In genomic region chr3:102735638-102736037, GRCm38 (mm10) we compare ENCODE assay signal across 8 mouse cellular contexts. TPM values are rescaled to one million over a fixed set of nuclear protein-coding genes. Genes with fewer than 3 reads are reported as not detected.
A peak's percentile ranks its signal among the peaks of the same experiment; 100 is the strongest.
DNase-seq lines count a peak whose midpoint lies in the region; ATAC-seq and TF ChIP-seq lines count a peak whose summit lies in the region.

No protein-coding gene starts in this region.

- no peak for TF ChIP-seq POLR2A in lung, adult 2 months (IDR thresholded peaks at IDR 0.05; ENCODE audit: borderline replicate concordance, extremely low read depth, low read depth, low read length)

- peak overlapping the region; percentile 89 for H3K4me2 ChIP-seq in intestine, embryonic 16.5 days (ENCODE audit: low read depth, low read length)
- H3K4me2 ChIP-seq in neural tube, embryonic 13.5 days, result peak overlapping the region; percentile 79

- no peak for TF ChIP-seq CTCF in lung, adult 2 months (IDR thresholded peaks at IDR 0.05; ENCODE audit: insufficient read depth, low read length)

- peak overlapping the region; percentile 21 for H3K4me3 ChIP-seq in lung, adult 2 months (replicated peaks; ENCODE audit: extremely low read depth, low read depth, low read length)
- peak overlapping the region; percentile 83 for H3K4me3 ChIP-seq in forebrain, embryonic 10.5 days
- peak overlapping the region; percentile 78 for H3K4me3 ChIP-seq in intestine, embryonic 16.5 days (ENCODE audit: low read length)
- peak overlapping the region; percentile 78 for H3K4me3 ChIP-seq in neural tube, embryonic 13.5 days

- ATAC-seq in intestine, embryonic 16.5 days, result no peak
- peak; percentile 25 for ATAC-seq in neural tube, embryonic 13.5 days (ENCODE audit: low read depth)

- peak overlapping the region; percentile 75 for H3K9ac ChIP-seq in intestine, embryonic 16.5 days (ENCODE audit: low read depth, low read length)
- H3K9ac ChIP-seq in neural tube, embryonic 13.5 days, result peak overlapping the region; percentile 84

- peak overlapping the region; percentile 88; the same call in 1 of the 2 replicates for H3K27ac ChIP-seq in forebrain, embryonic 10.5 days
- H3K27ac ChIP-seq in intestine, embryonic 16.5 days (ENCODE audit: low read length), result no peak overlapping the region
- peak overlapping the region; percentile 71 for H3K27ac ChIP-seq in neural tube, embryonic 13.5 days (replicated peaks)

- WGBS in lung, adult 2 months, result 35% methylated on average over 6 of the region's 6 CpGs
- WGBS in forebrain, embryonic 10.5 days, result 47% methylated on average over 6 of the region's 6 CpGs
- WGBS in intestine, embryonic 16.5 days, result 57% methylated on average over 6 of the region's 6 CpGs
- 40% methylated on average over 6 of the region's 6 CpGs for WGBS in neural tube, embryonic 13.5 days

- no peaks in the 10 kb centered on the region for H3K9me3 ChIP-seq in forebrain, embryonic 10.5 days
- H3K9me3 ChIP-seq in intestine, embryonic 16.5 days (ENCODE audit: control insufficient read depth, low read length), result no peaks in the 10 kb centered on the region
- H3K9me3 ChIP-seq in neural tube, embryonic 13.5 days, result no peaks in the 10 kb centered on the region

- H3K4me1 ChIP-seq in lung, adult 2 months (ENCODE audit: control insufficient read depth, insufficient read depth, low read length), result peaks cover 23% of the 10 kb centered on the region
- H3K4me1 ChIP-seq in forebrain, embryonic 10.5 days, result peaks cover 22% of the 10 kb centered on the region
- peaks cover 22% of the 10 kb centered on the region for H3K4me1 ChIP-seq in intestine, embryonic 16.5 days (ENCODE audit: control insufficient read depth, insufficient read depth, low read length)
- peaks cover 42% of the 10 kb centered on the region for H3K4me1 ChIP-seq in neural tube, embryonic 13.5 days (replicated peaks)

- H3K36me3 ChIP-seq in forebrain, embryonic 10.5 days (replicated peaks), result no peaks in the 10 kb centered on the region
- no peaks in the 10 kb centered on the region for H3K36me3 ChIP-seq in intestine, embryonic 16.5 days (ENCODE audit: control insufficient read depth, insufficient read depth, low read length)
- H3K36me3 ChIP-seq in neural tube, embryonic 13.5 days, result no peaks in the 10 kb centered on the region

- peak; percentile 38 for DNase-seq in lung, adult 2 months
- DNase-seq in lung, adult 18-20 months, result no peak
- no peak for DNase-seq in forebrain, embryonic 10.5 days (ENCODE audit: extremely low spot score, low spot score)
- no peak for DNase-seq in frontal cortex, adult 2 months (ENCODE audit: extremely low spot score in 1 of 2, low spot score in 1 of 2)
- DNase-seq in thymus, postnatal 0 days (ENCODE audit: low spot score), result no peak
- no peak for DNase-seq in c-Kit-positive CD71-positive TER-119-positive erythroid progenitor cells, embryonic 14.5 days (ENCODE audit: low spot score)

- peaks cover 31% of the 10 kb centered on the region for H3K27me3 ChIP-seq in forebrain, embryonic 10.5 days (ENCODE audit: poor library complexity, severe bottlenecking)
- no peaks in the 10 kb centered on the region for H3K27me3 ChIP-seq in intestine, embryonic 16.5 days (replicated peaks; ENCODE audit: control insufficient read depth, insufficient read depth, low read length)
- 0 out of 2 replicates have a peak, but pooled peaks cover 4% of the 10 kb centered on the region for H3K27me3 ChIP-seq in neural tube, embryonic 13.5 days

RNA-seq across cellular contexts. Expression of gene Tspan2, which starts 1.3 kb away (rescaled TPM):
- polyA plus RNA-seq in lung, adult 2 months (2012; rRNA removed), result 20.0 and 34.7 TPM in 2 replicates
- 7.5 and 8.5 TPM in 2 replicates for polyA plus RNA-seq in forebrain, embryonic 10.5 days (2016; fragmentation: Nextera tagmentation; extraction: Ambion mirVana)
- polyA plus RNA-seq in intestine, embryonic 16.5 days (2015; fragmentation: Nextera tagmentation; extraction: Ambion mirVana), result 15.0 and 15.2 TPM in 2 replicates
- 10.6 and 10.7 TPM in 2 replicates for polyA plus RNA-seq in neural tube, embryonic 13.5 days (2015; fragmentation: Nextera tagmentation; extraction: Ambion mirVana)
- 46.1 and 50.2 TPM in 2 replicates for polyA plus RNA-seq in frontal cortex, adult 2 months (2012; rRNA removed)
- polyA plus RNA-seq in thymus, postnatal 0 days (2015; fragmentation: Nextera tagmentation; extraction: Ambion mirVana), result 11.3 and 12.4 TPM in 2 replicates

RNA-seq across cellular contexts. Expression of gene Tshb, which starts 46.9 kb away (rescaled TPM):
- 0.38 and 1.5 TPM in 2 replicates for polyA plus RNA-seq in lung, adult 2 months (2012; rRNA removed)
- polyA plus RNA-seq in forebrain, embryonic 10.5 days (2016; fragmentation: Nextera tagmentation; extraction: Ambion mirVana), result 0.05 and 0.10 TPM in 2 replicates
- polyA plus RNA-seq in intestine, embryonic 16.5 days (2015; fragmentation: Nextera tagmentation; extraction: Ambion mirVana), result 0.10 TPM in 1 of 2 replicates, not detected in the other
- 0.04 and 0.72 TPM in 2 replicates for polyA plus RNA-seq in neural tube, embryonic 13.5 days (2015; fragmentation: Nextera tagmentation; extraction: Ambion mirVana)
- polyA plus RNA-seq in frontal cortex, adult 2 months (2012; rRNA removed), result 0.26 TPM in 1 of 2 replicates, not detected in the other
- polyA plus RNA-seq in thymus, postnatal 0 days (2015; fragmentation: Nextera tagmentation; extraction: Ambion mirVana), result 0.46 and 0.55 TPM in 2 replicates

Comparison
In these comparisons a context has a peak if more than half of its experiments do, and no peak if none do; other contexts are left out.
1. H3K4me3 ChIP-seq: peak in every context shown above with its lines; median percentile 83 in forebrain, embryonic 10.5 days; 78 in intestine, embryonic 16.5 days; 78 in neural tube, embryonic 13.5 days; 21 in lung, adult 2 months.